Mouse (Mus musculus) heart, embryonic 15.5 days (tissue): ENCODE data around the gene Plpp7. TPM values are rescaled to one million over a fixed set of nuclear protein-coding genes. Genes with fewer than 3 reads are reported as not detected.

Source experiments
- ATAC-seq: fragments of 200-750 bp; cut with Nextera tagmentation; replicated peaks from 2 replicates; pipeline ENCODE4 v1.8.0; 2017; ENCODE audit warnings: low read depth, moderate TSS enrichment; ENCODE audit not compliant: insufficient number of reproducible peaks, insufficient read depth, low FRiP score
- H3K27ac ChIP-seq: fragments of 300-500 bp; sonication (generic); 2 replicates; pipeline ENCODE4 v1.5.1; 2015; ENCODE audit warnings: mild to moderate bottlenecking, inconsistent platforms
- H3K27me3 ChIP-seq: fragments of 300-500 bp; sonication (generic); 2 replicates; pipeline ENCODE4 v1.6.1; 2015; ENCODE audit warnings: inconsistent platforms
- H3K36me3 ChIP-seq: fragments of 300-500 bp; sonication (generic); 2 replicates; pipeline ENCODE4 v1.6.1; 2015; ENCODE audit warnings: mild to moderate bottlenecking, inconsistent platforms
- H3K4me1 ChIP-seq: fragments of 300-500 bp; sonication (generic); replicated peaks from 2 replicates; pipeline ENCODE4 v1.6.1; 2015; ENCODE audit warnings: inconsistent platforms
- H3K4me2 ChIP-seq: fragments of 300-500 bp; sonication (generic); 2 replicates; pipeline ENCODE4 v1.6.1; 2015; ENCODE audit warnings: inconsistent platforms, mild to moderate bottlenecking, moderate library complexity
- H3K4me3 ChIP-seq: fragments of 300-500 bp; sonication (generic); 2 replicates; pipeline ENCODE4 v1.5.1; 2015; ENCODE audit warnings: mild to moderate bottlenecking, inconsistent platforms
- H3K9ac ChIP-seq: fragments of 300-500 bp; sonication (generic); 2 replicates; pipeline ENCODE4 v1.6.1; 2015; ENCODE audit warnings: mild to moderate bottlenecking, inconsistent platforms
- H3K9me3 ChIP-seq: fragments of 300-500 bp; sonication (generic); replicated peaks from 2 replicates; pipeline ENCODE4 v1.6.1; 2016; ENCODE audit warnings: inconsistent platforms
- WGBS: fragments of 180-500 bp; shearing (Covaris S2); methylation state at CpG from one replicate; pipeline ENCODE4 v1.1.7; 2015; ENCODE audit warnings: mixed read lengths; 5-methylcytosine and 5-hydroxymethylcytosine counted together
- polyA plus RNA-seq: library from polyadenylated mRNA; unstranded; fragments of >200 nt; fragmentation: Nextera tagmentation; extraction: Ambion mirVana; gene quantifications from 2 replicates; pipeline ENCODE4 v1.2.1, GENCODE M21; 2015

The Plpp7 gene
- polyA plus RNA-seq, 1 experiment from 2014 or later, result 16.1 TPM

DNA sequence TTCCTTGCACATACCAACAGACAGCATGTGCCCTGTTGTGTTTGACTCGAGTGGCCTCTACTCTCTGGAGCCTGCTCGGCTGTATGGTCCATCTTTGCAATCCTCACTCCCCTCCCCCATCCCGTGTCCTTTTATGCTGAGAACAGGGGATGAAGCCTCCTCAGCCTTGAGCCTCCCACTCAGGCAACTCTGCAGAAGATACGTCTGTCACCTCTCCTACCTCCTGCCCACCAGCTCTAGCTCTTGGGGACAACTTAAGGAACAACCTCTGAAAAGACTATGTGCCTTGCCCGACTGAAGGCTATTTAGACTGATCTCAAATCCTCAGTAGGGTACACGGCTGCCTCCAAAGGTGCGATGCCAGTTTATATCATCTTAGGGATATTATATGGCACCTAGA lies 8.2 kb downstream of the Plpp7 start:
- H3K27me3 ChIP-seq, result no peaks in the 10 kb centered on the region
- H3K9me3 ChIP-seq, result no peaks in the 10 kb centered on the region
- WGBS, result 70% methylated on average over 7 of the region's 7 CpGs
- peak overlapping the region; percentile 85 for H3K27ac ChIP-seq
- ATAC-seq, result no peak
- peaks cover 41% of the 10 kb centered on the region for H3K4me1 ChIP-seq
- H3K36me3 ChIP-seq, result peaks cover 8% of the 10 kb centered on the region; the same call in 1 of the 2 replicates
- H3K4me3 ChIP-seq, result no peak overlapping the region
- no peak overlapping the region for H3K9ac ChIP-seq
- H3K4me2 ChIP-seq, result no peak overlapping the region

DNA sequence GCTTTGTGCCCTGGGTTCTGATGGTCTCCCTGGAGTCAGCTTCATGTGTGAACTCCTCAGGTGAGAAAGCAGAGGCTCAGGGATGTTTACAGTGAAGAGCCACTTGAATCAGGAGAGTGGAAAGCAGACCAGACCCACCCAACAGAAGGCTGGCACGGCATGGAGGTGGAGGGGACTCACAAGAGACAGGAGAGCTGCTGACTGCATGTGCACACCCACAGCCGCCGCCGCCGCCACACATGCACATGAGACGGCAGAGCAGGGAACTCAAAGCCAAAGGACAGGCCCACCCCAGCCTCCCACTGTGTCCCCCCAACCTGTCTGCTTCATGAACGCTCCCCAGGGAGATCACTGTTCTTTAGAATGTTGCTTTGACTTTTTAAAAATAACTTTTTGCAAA lies 8.8 kb downstream of the Plpp7 start:
- Histone ChIP-seq H3K4me2 (no peak overlapping the region), H3K27me3 (no peaks in the 10 kb centered on the region), H3K4me3 (no peak overlapping the region), H3K9me3 (no peaks in the 10 kb centered on the region), H3K4me1 (peaks cover 41% of the 10 kb centered on the region), H3K36me3 (peaks cover 9% of the 10 kb centered on the region; the same call in 1 of the 2 replicates), H3K27ac (peak overlapping the region; percentile 85), H3K9ac (no peak overlapping the region)
- ATAC-seq, result no peak
- 72% methylated on average over 7 of the region's 7 CpGs for WGBS

DNA sequence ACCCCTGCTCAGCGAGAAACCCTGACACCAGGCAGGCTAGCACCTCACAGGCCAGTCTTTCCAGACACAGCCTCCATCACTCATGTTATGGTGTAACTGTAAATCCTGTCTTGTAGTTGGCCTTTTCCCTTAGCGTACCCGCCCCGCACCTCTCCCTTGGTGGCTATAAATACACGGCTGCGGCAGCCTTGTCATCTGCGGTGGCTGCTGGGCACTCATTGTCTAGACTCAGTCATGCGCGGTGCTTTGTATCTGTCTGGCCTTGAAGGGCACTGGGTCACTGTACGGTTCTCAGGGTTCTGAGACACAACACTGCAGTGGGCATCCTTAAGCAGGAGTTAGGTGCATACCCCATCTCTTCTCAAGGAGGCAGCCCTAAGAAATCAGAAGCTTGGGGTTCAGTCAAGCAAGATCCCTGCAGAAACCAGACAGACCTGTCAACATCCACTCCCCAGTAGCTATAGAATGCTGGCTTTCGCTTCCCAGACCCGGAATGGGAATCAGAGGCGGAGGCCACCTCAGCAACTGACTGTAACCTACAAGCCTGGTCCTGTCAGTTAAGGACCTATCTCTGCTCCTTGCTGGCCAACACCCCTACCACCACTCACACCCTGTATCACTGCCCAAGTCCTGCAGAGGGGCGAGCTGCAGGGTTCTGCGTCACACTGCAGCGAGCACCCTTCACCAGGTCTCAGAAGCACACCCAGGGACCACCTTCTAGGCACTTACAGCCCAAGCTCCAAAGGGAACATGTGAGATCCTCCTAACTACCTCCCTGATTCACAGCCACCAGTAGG lies 10.0 kb downstream of the Plpp7 start:
- H3K9me3 ChIP-seq, result no peaks in the 10 kb centered on the region
- H3K27me3 ChIP-seq, result no peaks in the 10 kb centered on the region
- 48% methylated on average over 16 of the region's 16 CpGs for WGBS
- no peak overlapping the region for H3K4me3 ChIP-seq
- peak overlapping the region; percentile 15; the same call in 1 of the 2 replicates for H3K4me2 ChIP-seq
- peak overlapping the region; percentile 85 for H3K27ac ChIP-seq
- H3K4me1 ChIP-seq, result peaks cover 41% of the 10 kb centered on the region
- ATAC-seq, result peak; percentile 65
- peaks cover 13% of the 10 kb centered on the region; the same call in 1 of the 2 replicates for H3K36me3 ChIP-seq
- peak overlapping the region; percentile 2; the same call in 1 of the 2 replicates for H3K9ac ChIP-seq

DNA sequence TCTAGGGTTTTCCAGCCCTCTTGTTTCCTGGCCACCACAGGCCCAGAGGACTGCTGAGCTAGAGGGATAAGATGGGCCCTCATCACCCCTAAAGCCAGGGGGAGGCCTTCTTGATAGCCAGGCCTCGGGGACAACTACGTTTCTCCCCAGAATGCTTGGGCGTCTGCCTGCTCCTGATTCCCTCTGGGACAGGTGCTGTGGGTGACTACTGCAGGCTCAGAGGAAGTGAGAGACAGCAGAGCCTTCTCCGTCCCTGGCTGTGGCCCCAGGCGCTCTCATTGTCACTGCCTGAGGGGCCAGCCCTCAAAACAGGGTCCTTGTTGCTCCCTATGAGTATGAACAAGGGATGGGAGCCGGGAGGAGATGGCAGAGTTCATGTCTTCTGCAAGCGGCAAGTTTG lies 10.6 kb downstream of the Plpp7 start:
- no peaks in the 10 kb centered on the region for H3K27me3 ChIP-seq
- H3K9me3 ChIP-seq, result no peaks in the 10 kb centered on the region
- H3K36me3 ChIP-seq, result peaks cover 10% of the 10 kb centered on the region; the same call in 1 of the 2 replicates
- H3K9ac ChIP-seq, result peak overlapping the region; percentile 2; the same call in 1 of the 2 replicates
- H3K4me1 ChIP-seq, result peaks cover 43% of the 10 kb centered on the region
- H3K27ac ChIP-seq, result peak overlapping the region; percentile 85
- H3K4me3 ChIP-seq, result no peak overlapping the region
- WGBS, result 77% methylated on average over 7 of the region's 7 CpGs
- H3K4me2 ChIP-seq, result no peak overlapping the region
- ATAC-seq, result no peak

DNA sequence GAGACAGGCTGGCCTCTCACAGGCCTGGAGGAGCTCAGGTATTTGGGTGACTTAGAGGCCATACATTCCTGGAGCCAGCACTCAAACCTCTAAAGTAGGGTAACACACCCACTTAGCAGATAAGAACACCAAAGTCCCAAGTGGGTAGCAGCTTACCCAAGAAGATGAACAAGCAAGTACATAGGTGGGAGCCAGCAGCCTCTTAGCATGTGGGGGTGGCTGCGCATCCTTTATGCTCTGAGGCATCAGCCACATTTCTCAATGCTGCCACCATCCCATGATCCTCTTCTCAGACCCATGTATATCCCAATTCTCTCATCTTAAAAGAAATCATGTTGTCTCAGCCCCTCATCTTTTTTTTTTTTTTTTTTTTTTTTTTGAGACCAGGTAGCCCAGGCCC lies 15.9 kb downstream of the Plpp7 start:
- no peak overlapping the region for H3K4me2 ChIP-seq
- peaks cover 12% of the 10 kb centered on the region for H3K4me1 ChIP-seq
- H3K4me3 ChIP-seq, result no peak overlapping the region
- H3K9me3 ChIP-seq, result no peaks in the 10 kb centered on the region
- no peaks in the 10 kb centered on the region for H3K27me3 ChIP-seq
- 95% methylated on average over 1 of the region's 1 CpGs for WGBS
- ATAC-seq, result no peak
- peaks cover 10% of the 10 kb centered on the region; the same call in 1 of the 2 replicates for H3K36me3 ChIP-seq
- no peak overlapping the region for H3K27ac ChIP-seq
- no peak overlapping the region for H3K9ac ChIP-seq

DNA sequence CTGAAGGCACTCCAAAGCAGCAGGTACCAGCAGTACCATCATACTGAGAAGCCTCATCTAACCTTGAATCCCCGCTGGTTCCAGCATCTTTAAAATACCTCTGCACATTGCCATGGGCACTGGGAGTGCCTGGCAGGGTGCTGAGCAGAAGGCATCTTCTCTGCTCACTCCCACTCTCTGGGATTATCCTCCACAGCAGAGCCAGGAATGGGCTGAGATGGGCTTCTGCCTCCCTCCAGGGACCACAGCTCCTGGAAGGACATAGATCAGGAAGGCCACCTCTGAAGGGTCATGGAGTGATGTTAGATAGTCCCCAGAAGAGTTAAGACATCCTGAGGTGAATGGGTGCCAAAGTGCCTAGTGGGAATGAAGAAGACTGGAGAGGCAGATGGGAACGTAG lies 17.2 kb downstream of the Plpp7 start:
- H3K4me2 ChIP-seq, result no peak overlapping the region
- H3K4me3 ChIP-seq, result no peak overlapping the region
- H3K36me3 ChIP-seq, result peaks cover 10% of the 10 kb centered on the region; the same call in 1 of the 2 replicates
- H3K9me3 ChIP-seq, result no peaks in the 10 kb centered on the region
- H3K9ac ChIP-seq, result no peak overlapping the region
- 0 out of 2 replicates have a peak, but pooled peaks cover 3% of the 10 kb centered on the region for H3K4me1 ChIP-seq
- whole genome bisulfite sequencing, result 72% methylated on average over 2 of the region's 2 CpGs
- no peak for ATAC-seq
- no peak overlapping the region for H3K27ac ChIP-seq
- H3K27me3 ChIP-seq, result no peaks in the 10 kb centered on the region

DNA sequence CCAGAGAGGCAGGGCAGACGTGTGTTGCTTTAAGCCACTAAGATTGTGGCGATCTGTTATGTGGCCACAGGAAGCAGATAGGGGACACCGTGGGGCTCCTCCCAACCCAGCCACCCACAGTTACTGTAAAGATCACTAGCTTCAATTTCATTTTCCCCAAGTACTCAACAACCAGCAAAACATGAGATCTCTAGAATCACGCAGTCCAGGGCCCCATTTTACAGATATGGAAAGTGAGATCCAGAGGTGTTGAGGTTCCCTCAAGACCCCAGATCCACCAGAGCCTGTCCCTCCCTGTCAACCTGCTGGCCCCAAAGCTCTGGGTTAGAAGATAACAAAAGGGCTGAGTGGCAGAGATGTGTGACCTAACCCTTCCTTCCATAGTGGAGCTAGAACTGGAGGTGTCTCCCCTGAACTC lies 20.5 kb downstream of the Plpp7 start:
- H3K4me2 ChIP-seq, result no peak overlapping the region
- no peaks in the 10 kb centered on the region for H3K27me3 ChIP-seq
- no peak overlapping the region for H3K9ac ChIP-seq
- H3K4me3 ChIP-seq, result no peak overlapping the region
- no peak overlapping the region for H3K27ac ChIP-seq
- H3K36me3 ChIP-seq, result no peaks in the 10 kb centered on the region
- WGBS, result 72% methylated on average over 4 of the region's 4 CpGs
- H3K4me1 ChIP-seq, result 0 out of 2 replicates have a peak, but pooled peaks cover 2% of the 10 kb centered on the region
- H3K9me3 ChIP-seq, result no peaks in the 10 kb centered on the region
- no peak for ATAC-seq

DNA sequence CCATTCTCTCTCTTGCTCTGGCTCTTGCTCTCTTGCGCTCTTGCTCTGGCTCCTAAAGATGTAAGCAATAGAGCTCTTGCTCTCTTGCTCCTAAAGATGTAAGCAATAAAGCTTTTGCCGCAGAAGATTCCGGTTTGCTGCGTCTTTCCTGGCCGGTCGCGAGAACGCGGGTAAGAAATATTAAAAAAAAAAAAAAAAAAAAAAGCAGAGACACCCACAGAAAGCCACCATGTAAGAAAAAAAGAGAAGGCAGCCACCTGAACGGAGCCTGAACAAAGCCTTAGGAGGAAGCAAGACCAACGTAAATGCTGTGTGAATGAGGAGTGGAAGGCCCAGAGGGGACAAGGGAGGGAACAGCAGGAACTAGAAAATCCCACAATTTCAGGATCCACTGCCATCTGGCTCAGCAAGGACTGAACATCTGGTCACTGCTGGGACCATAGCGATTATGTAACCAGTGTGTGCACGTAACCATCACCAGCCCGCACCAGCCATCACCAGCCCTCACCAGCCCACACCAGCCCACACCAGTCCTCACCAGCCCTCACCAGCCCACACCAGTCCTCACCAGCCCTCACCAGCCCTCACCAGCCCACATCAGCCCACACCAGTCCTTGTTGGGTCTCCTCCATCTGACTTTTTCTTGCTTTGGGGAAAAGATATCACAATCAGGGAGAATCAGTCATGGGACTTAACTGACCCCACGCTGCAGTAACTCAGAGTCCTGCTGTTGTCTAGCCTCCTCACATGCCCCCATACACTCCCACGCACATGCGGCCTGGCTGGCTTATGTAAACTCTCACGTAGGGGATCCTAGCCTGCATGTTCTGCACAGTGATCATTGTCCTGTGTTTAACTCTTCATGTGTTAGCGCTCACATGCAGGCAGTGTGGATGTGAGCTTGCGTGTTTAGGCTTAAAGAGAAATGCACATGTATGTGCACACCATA lies 24.7 kb downstream of the Plpp7 start:
- Histone ChIP-seq H3K4me1 (peaks cover 7% of the 10 kb centered on the region; the same call in 1 of the 2 replicates), H3K4me2 (no peak overlapping the region), H3K27me3 (no peaks in the 10 kb centered on the region), H3K9me3 (no peaks in the 10 kb centered on the region), H3K36me3 (no peaks in the 10 kb centered on the region), H3K4me3 (no peak overlapping the region), H3K27ac (no peak overlapping the region), H3K9ac (no peak overlapping the region)
- WGBS, result 89% methylated on average over 20 of the region's 20 CpGs
- ATAC-seq, result no peak

DNA sequence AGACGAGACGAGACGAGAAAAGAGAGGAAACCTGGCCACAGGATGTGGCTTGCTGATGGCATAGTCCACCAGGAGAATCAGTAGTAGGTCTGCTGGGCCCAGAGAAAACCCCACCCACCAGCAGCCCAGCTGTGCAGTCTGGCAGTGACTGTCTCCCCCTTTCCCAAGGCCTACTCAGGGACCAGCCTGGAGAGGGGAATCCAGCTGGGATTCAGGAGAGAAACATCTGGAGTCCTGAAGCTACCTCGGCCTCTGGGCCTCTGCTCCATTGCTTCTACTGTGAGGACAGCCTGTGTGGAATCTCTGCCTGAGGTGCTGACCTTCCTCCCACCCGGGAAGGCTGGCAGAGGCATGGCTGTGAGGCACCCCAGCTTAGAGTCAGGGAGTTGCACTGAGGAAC lies 25.8 kb downstream of the Plpp7 start:
- H3K36me3 ChIP-seq, result no peaks in the 10 kb centered on the region
- H3K27ac ChIP-seq, result no peak overlapping the region
- ATAC-seq, result no peak
- H3K4me3 ChIP-seq, result no peak overlapping the region
- peaks cover 7% of the 10 kb centered on the region; the same call in 1 of the 2 replicates for H3K4me1 ChIP-seq
- H3K27me3 ChIP-seq, result no peaks in the 10 kb centered on the region
- 54% methylated on average over 5 of the region's 5 CpGs for WGBS
- H3K9ac ChIP-seq, result 0 out of 2 replicates have a peak overlapping the region, but pooled peaks have one; percentile 4
- H3K4me2 ChIP-seq, result no peak overlapping the region
- H3K9me3 ChIP-seq, result no peaks in the 10 kb centered on the region

DNA sequence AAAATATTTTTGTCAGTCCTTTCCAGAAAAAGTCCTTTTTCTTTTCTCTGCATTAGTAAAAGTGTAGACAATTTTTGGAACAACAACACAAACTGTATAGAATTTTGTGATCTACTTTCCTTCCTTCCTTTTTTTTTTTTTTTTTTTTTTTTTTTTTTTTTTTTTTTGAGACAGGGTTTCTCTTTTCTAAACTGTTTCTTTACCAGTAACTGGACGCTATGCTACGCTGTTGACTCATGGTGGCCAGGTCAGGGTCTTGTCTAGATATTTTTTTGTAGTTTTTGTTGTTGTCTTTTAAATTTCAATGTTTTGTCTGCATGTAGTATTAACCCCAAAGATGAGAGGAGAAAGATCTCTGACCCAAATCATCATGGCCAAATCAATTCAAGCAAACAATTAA lies 26.5 kb downstream of the Plpp7 start:
- H3K4me3 ChIP-seq, result no peak overlapping the region
- no peak overlapping the region for H3K4me2 ChIP-seq
- H3K4me1 ChIP-seq, result peaks cover 7% of the 10 kb centered on the region
- H3K36me3 ChIP-seq, result no peaks in the 10 kb centered on the region
- H3K9ac ChIP-seq, result no peak overlapping the region
- WGBS, result 85% methylated on average over 2 of the region's 2 CpGs
- H3K27me3 ChIP-seq, result no peaks in the 10 kb centered on the region
- H3K9me3 ChIP-seq, result no peaks in the 10 kb centered on the region
- H3K27ac ChIP-seq, result no peak overlapping the region
- ATAC-seq, result no peak
